Mouse (Mus musculus): Measurements from ENCODE around the gene Fam98a.

Fam98a gene

GRCm38 (mm10) chr17:75522347-75523065 lies 29.2 kb downstream of the Fam98a start:
- in situ Hi-C loops (cut with MboI, MseI) = no loop called here

- in situ Hi-C loops (cut with MboI, MseI) = no loop called here
These were observed 30.4 kb downstream of the Fam98a start for GRCm38 (mm10) chr17:75521236-75521842.

GRCm38 (mm10) chr17:75519239-75519900 lies 32.4 kb downstream of the Fam98a start:
- in situ Hi-C loops (cut with MboI, MseI) = no loop called here

- in situ Hi-C loops (cut with MboI, MseI) = no loop called here
These were observed 33.4 kb downstream of the Fam98a start for GRCm38 (mm10) chr17:75518181-75518901.

- in situ Hi-C loops (cut with MboI, MseI) = no loop called here
These were observed 35.2 kb downstream of the Fam98a start for GRCm38 (mm10) chr17:75516591-75516990.

- in situ Hi-C loops (cut with MboI, MseI) = no loop called here
These were observed 42.5 kb downstream of the Fam98a start for GRCm38 (mm10) chr17:75509257-75509656.

- in situ Hi-C loops (cut with MboI, MseI) = no loop called here
These were observed 44.8 kb downstream of the Fam98a start for GRCm38 (mm10) chr17:75506708-75507641.

GRCm38 (mm10) chr17:75506097-75506675 lies 45.6 kb downstream of the Fam98a start:
- in situ Hi-C loops (cut with MboI, MseI) = no loop called here

GRCm38 (mm10) chr17:75505053-75505452 lies 46.7 kb downstream of the Fam98a start:
- in situ Hi-C loops (cut with MboI, MseI) = no loop called here

- in situ Hi-C loops (cut with MboI, MseI) = no loop called here
These were observed 48.7 kb downstream of the Fam98a start for GRCm38 (mm10) chr17:75503031-75503430.

- in situ Hi-C loops (cut with MboI, MseI) = no loop called here
These were observed 53.5 kb downstream of the Fam98a start for GRCm38 (mm10) chr17:75498241-75498651.

- in situ Hi-C loops (cut with MboI, MseI) = no loop called here
These were observed 56.5 kb downstream of the Fam98a start for GRCm38 (mm10) chr17:75495213-75495612.
